Mouse (Mus musculus): ENCODE results near the gene Ubxn6.

- TF ChIP-seq CTCF (IDR thresholded peaks at IDR 0.05) (no peak), EP300 (IDR thresholded peaks at IDR 0.05) (no peak)
Measured at GRCm38 (mm10) chr17:56022989-56023290, 51.9 kb downstream of the Ubxn6 start.

All from lung, postnatal 0 days (tissue).